Mouse (Mus musculus) stomach, postnatal 0 days (tissue): ENCODE data around the gene Rreb1. TPM values are rescaled to one million over a fixed set of nuclear protein-coding genes. Genes with fewer than 3 reads are reported as not detected.

Experiments
- ATAC-seq: fragments of 200-750 bp; cut with Nextera tagmentation; 2 replicates; pipeline ENCODE4 v1.8.0; 2017; ENCODE audit not compliant: low FRiP score, low TSS enrichment
- DNase-seq: peaks from one replicate; pipeline ENCODE4 v3.0.0-alpha.2; 2016; ENCODE audit warnings: low spot score
- H3K27ac ChIP-seq: fragments of 300-500 bp; sonication (generic); replicated peaks from 2 replicates; pipeline ENCODE4 v1.5.1; 2014; ENCODE audit warnings: mild to moderate bottlenecking, control low read depth
- H3K27me3 ChIP-seq: fragments of 300-500 bp; sonication (generic); 2 replicates; pipeline ENCODE4 v1.6.1; 2014; ENCODE audit warnings: low read length; ENCODE audit not compliant: control insufficient read depth, insufficient read depth
- H3K36me3 ChIP-seq: fragments of 300-500 bp; sonication (generic); 2 replicates; pipeline ENCODE4 v1.6.1; 2014; ENCODE audit warnings: low read length, mixed read lengths; ENCODE audit not compliant: control insufficient read depth, insufficient read depth
- H3K4me1 ChIP-seq: fragments of 300-500 bp; sonication (generic); replicated peaks from 2 replicates; pipeline ENCODE4 v1.6.1; 2014; ENCODE audit warnings: antibody characterized with exemption; ENCODE audit not compliant: control insufficient read depth, insufficient read depth
- H3K4me2 ChIP-seq: fragments of 300-500 bp; sonication (generic); replicated peaks from 2 replicates; pipeline ENCODE4 v1.6.1; 2014; ENCODE audit warnings: low read depth, mild to moderate bottlenecking, control low read depth, moderate library complexity
- H3K4me3 ChIP-seq: fragments of 300-500 bp; sonication (generic); 2 replicates; pipeline ENCODE4 v1.5.1; 2014; ENCODE audit warnings: low read depth, low read length, control low read depth
- H3K9ac ChIP-seq: fragments of 300-500 bp; sonication (generic); 2 replicates; pipeline ENCODE4 v1.6.1; 2014; ENCODE audit warnings: mild to moderate bottlenecking, low read length, control low read depth, mixed read lengths
- H3K9me3 ChIP-seq: fragments of 300-500 bp; sonication (generic); 2 replicates; pipeline ENCODE4 v1.6.1; 2016; ENCODE audit warnings: low read length; ENCODE audit not compliant: control insufficient read depth
- CTCF ChIP-seq: IDR thresholded peaks from 2 replicates; pipeline ENCODE4 v1.5.1; 2016; ENCODE audit warnings: antibody characterized with exemption, low read depth, mild to moderate bottlenecking, moderate library complexity
- EP300 ChIP-seq: optimal IDR thresholded peaks from 2 replicates; pipeline ENCODE3; 2016; ENCODE audit warnings: antibody characterized with exemption
- WGBS: fragments of 180-500 bp; shearing (Covaris S2); extraction: QIAGEN DNeasy Blood & Tissue Kit; methylation state at CpG from one replicate; pipeline ENCODE4 v1.1.7; 2014; 5-methylcytosine and 5-hydroxymethylcytosine counted together
- polyA plus RNA-seq: library from polyadenylated mRNA; unstranded; fragments of >200 nt; fragmentation: Nextera tagmentation; extraction: Ambion mirVana; gene quantifications from 2 replicates; pipeline ENCODE4 v1.2.1, GENCODE M21; 2015

Gene Rreb1
- polyA plus RNA-seq, 1 experiment from 2014 or later = 6.0 TPM

DNA sequence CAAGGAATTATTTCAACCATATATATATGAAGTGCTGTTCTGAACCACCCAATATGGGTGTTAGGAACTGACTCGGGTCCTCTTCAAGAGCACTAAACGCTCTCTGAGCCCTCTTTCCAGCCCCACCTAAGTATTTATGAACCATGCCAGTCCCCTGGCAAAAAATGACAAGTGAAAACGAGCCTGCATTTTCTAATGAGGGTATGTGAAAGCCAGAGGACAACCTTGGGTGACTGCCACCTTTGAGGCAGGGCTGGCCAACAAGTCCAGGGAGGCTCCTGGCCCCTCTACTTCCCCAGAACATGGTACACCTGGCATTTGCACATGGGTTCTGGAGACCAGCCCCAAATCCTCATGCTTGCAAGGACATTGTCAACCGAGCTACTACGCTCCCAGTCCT, 196.5 kb downstream of the Rreb1 start:
- Histone ChIP-seq H3K27ac (no peak overlapping the region), H3K4me2 (no peak overlapping the region), H3K36me3 (peaks cover 8% of the 10 kb centered on the region; the same call in 1 of the 2 replicates), H3K9me3 (no peaks in the 10 kb centered on the region), H3K9ac (no peak overlapping the region), H3K4me3 (no peak overlapping the region), H3K27me3 (no peaks in the 10 kb centered on the region), H3K4me1 (no peaks in the 10 kb centered on the region)
- no peak for TF ChIP-seq CTCF
- no peak for TF ChIP-seq EP300
- no peak for DNase-seq
- 87% methylated on average over 5 of the region's 5 CpGs for WGBS
- no peak for ATAC-seq

- DNase-seq = no peak
Observed at GRCm38 (mm10) chr13:37979506-37979905, 201.3 kb downstream of the Rreb1 start.

GRCm38 (mm10) chr13:37980346-37980745, 202.1 kb downstream of the Rreb1 start:
- H3K9ac ChIP-seq = no peak overlapping the region
- no peak overlapping the region for H3K4me2 ChIP-seq
- WGBS = 92% methylated on average over 10 of the region's 10 CpGs
- no peak overlapping the region for H3K27ac ChIP-seq
- no peak overlapping the region for H3K4me3 ChIP-seq
- H3K4me1 ChIP-seq = no peaks in the 10 kb centered on the region
- ATAC-seq = no peak
- H3K9me3 ChIP-seq = no peaks in the 10 kb centered on the region
- no peaks in the 10 kb centered on the region for H3K27me3 ChIP-seq
- no peak for DNase-seq
- TF ChIP-seq CTCF = no peak
- no peak for TF ChIP-seq EP300
- H3K36me3 ChIP-seq = peaks cover 24% of the 10 kb centered on the region

More at GRCm38 (mm10) chr13:37979506-37979905, 201.3 kb downstream of the Rreb1 start:
- Histone ChIP-seq H3K4me1 (no peaks in the 10 kb centered on the region), H3K4me3 (no peak overlapping the region), H3K9ac (no peak overlapping the region), H3K27me3 (no peaks in the 10 kb centered on the region), H3K4me2 (no peak overlapping the region), H3K27ac (no peak overlapping the region), H3K9me3 (no peaks in the 10 kb centered on the region), H3K36me3 (peaks cover 22% of the 10 kb centered on the region)
- 91% methylated on average over 12 of the region's 12 CpGs for WGBS
- no peak for ATAC-seq
- TF ChIP-seq CTCF (no peak), EP300 (no peak)

DNA sequence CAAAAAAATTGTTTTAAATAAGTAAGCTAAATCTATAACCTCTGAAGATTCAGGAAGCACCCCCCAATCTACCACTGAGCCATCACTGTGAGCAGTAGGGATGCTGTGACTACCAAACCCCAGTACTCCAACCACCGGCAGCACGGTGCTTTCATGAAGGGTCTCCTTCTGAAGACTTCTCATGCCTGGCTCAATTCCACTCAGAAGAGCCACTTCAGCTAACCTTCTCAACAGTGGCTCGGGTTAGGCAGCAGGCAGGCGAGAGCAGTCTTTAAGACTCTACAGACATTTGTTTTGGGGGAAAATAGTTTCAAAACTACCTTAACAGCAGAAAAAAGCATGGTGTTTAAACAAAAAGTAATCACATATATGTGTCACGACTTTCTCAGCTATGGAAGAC, 202.9 kb downstream of the Rreb1 start:
- Histone ChIP-seq H3K4me2 (no peak overlapping the region), H3K9ac (no peak overlapping the region), H3K9me3 (no peaks in the 10 kb centered on the region), H3K27ac (no peak overlapping the region), H3K27me3 (no peaks in the 10 kb centered on the region), H3K4me1 (no peaks in the 10 kb centered on the region), H3K36me3 (peaks cover 27% of the 10 kb centered on the region), H3K4me3 (no peak overlapping the region)
- TF ChIP-seq EP300 (no peak), CTCF (no peak)
- DNase-seq (no peak), ATAC-seq (no peak)
- 92% methylated on average over 5 of the region's 5 CpGs for WGBS

GRCm38 (mm10) chr13:37986166-37986565, 208.0 kb downstream of the Rreb1 start:
- WGBS = 92% methylated on average over 10 of the region's 10 CpGs
- Histone ChIP-seq H3K4me1 (no peaks in the 10 kb centered on the region), H3K27me3 (no peaks in the 10 kb centered on the region), H3K4me3 (no peak overlapping the region), H3K4me2 (no peak overlapping the region), H3K9ac (no peak overlapping the region), H3K9me3 (no peaks in the 10 kb centered on the region), H3K27ac (no peak overlapping the region), H3K36me3 (peaks cover 46% of the 10 kb centered on the region)
- no peak for TF ChIP-seq CTCF
- no peak for TF ChIP-seq EP300
- DNase-seq = no peak
- ATAC-seq = no peak

- Histone ChIP-seq H3K36me3 (peaks cover 34% of the 10 kb centered on the region), H3K4me1 (no peaks in the 10 kb centered on the region), H3K4me2 (no peak overlapping the region), H3K27ac (no peak overlapping the region), H3K9me3 (no peaks in the 10 kb centered on the region), H3K27me3 (no peaks in the 10 kb centered on the region), H3K9ac (no peak overlapping the region), H3K4me3 (no peak overlapping the region)
- WGBS = 93% methylated on average over 8 of the region's 8 CpGs
- no peak for TF ChIP-seq EP300
- TF ChIP-seq CTCF = no peak
- DNase-seq = no peak
- no peak for ATAC-seq
Observed at GRCm38 (mm10) chr13:37989701-37990100, 211.5 kb downstream of the Rreb1 start.
